Mouse (Mus musculus): ENCODE data around the gene Qdpr.
"Not testable (repeated sequence)": the region's sequence is repeated elsewhere in the genome, so short reads cannot be mapped to it uniquely, and the experiment has no call there.

The Qdpr gene

DNA sequence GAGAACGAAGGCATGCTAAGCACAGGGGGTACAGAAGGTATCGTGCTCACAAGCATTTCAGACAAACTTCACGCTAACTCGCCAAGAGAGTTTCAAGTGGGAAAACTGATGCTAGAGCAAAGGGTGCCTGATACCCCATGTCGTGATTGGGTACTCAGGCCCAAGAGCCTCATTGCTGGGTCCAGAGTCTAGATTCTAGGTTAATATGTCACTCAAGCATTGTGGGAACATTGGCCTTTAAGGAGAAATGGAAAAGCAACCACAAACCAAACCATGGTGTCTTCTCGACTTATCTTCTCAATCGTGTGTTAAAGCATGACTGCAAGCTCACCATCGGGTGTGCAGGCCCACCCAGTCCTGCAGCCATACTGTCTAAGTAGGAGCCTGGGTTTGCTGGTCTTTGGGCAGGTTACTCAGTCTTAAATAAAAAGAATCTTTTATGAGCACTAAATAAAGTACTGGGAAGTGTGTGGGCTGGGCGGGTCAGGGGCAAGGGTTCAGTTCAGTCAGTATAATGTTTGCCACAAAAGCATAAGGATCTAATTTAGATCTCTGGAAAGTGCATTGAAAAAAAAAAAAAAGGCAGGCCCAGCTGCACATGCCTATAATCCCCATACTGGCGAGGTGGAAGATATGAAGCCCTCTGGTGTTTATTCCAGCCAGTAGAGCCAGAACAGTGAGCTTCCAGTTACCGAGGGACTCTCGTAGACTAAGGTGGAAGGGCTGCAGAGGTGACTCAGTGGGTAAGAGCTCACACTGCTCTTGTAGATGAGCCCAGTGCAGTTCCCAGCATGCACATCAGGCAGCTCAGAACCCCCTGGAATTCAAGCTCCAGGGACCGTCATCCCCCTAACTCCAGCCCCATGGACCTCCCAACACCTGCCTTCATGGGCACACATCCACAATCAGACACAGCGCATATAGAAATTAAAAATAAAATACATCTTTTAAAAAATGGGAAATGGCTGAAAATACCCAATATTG is 13.8 kb downstream of the Qdpr start:
- peaks cover 6% of the 10 kb centered on the region; the same call in 1 of the 2 replicates for H3K36me3 ChIP-seq (ENCODE audit: control insufficient read depth, insufficient read depth, low read length, poor library complexity, severe bottlenecking)
- no peaks in the 10 kb centered on the region for H3K27me3 ChIP-seq (ENCODE audit: control insufficient read depth, insufficient read depth, low read length, poor library complexity, severe bottlenecking)
- no peak for DNase-seq (ENCODE audit: low read depth, low spot score)

DNA sequence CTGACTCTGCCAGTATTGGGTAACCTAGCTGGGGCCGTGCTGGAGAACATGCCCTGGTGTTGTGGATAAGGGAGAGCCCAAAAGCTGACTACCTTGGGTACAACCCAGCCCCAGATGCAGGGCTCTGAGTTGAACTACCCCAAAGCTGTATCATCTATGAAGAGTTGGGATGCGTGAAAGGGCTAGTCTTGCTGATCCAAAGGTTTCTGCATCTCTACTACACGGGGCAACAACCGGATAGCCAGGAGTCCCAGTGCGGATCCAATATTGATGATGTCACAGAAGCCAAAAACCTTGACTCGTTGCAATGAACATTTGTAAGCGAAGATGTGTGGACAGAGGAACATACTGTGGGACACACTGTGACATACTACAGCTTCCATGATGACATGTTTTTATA is 22.1 kb downstream of the Qdpr start:
- Histone ChIP-seq H3K27me3 (ENCODE audit: control insufficient read depth, insufficient read depth, low read length, poor library complexity, severe bottlenecking) (no peaks in the 10 kb centered on the region), H3K36me3 (ENCODE audit: control insufficient read depth, insufficient read depth, low read length, poor library complexity, severe bottlenecking) (no peaks in the 10 kb centered on the region)
- no peak for DNase-seq (ENCODE audit: low read depth, low spot score)

DNA sequence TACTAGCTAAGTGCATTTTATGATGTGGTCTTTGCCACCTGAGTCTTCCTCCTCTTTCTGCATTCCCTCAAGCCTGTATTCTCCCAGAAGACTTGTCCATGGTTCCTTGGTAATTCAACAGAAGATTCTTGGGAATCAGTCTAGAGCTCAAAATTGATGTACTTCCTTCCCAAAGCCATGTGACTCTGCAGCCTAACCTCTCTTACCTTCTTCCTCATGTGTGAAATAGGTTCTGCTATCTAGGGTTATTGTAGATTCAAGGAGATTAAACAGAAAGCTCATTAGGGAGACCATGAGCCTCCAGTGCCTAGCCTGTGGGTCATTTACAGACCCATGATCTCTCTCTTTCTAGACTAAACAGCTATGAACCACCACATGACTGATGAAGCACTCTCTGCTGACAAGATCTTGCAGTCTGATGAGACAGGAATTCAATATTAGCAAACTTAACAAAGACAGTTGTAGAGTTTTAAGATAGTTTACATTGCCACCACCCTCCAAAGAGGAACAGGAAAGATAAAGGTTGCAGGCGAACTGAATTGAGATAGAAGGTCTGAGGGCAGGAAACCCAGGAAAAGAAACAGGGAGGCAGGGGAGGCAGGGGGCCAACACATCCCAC is 23.5 kb downstream of the Qdpr start:
- Histone ChIP-seq H3K27me3 (ENCODE audit: control insufficient read depth, insufficient read depth, low read length, poor library complexity, severe bottlenecking) (no peaks in the 10 kb centered on the region), H3K36me3 (ENCODE audit: control insufficient read depth, insufficient read depth, low read length, poor library complexity, severe bottlenecking) (no peaks in the 10 kb centered on the region)
- DNase-seq (ENCODE audit: low read depth, low spot score) = no peak

DNA sequence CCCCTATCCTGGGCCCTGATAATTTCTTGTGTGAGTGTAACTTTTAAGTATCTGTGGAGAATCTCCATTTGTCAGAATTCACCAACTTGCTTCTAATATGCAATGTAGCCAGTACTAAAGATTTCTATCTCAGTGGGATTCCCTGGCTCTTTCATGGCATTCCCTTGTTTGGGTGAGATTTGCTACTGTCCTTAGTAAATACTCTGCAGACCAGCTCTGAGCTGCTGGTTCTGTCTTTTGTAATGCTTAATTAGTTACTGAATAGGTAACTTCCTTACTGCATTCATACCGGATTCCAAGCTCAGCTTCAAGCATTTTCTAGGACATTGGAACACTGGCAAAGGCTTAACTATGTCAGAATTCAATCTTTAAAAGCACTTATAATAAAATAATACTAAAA is 24.3 kb downstream of the Qdpr start:
- DNase-seq (ENCODE audit: low read depth, low spot score); H3K27me3 ChIP-seq (ENCODE audit: control insufficient read depth, insufficient read depth, low read length, poor library complexity, severe bottlenecking); H3K36me3 ChIP-seq (ENCODE audit: control insufficient read depth, insufficient read depth, low read length, poor library complexity, severe bottlenecking): not testable (repeated sequence)

DNA sequence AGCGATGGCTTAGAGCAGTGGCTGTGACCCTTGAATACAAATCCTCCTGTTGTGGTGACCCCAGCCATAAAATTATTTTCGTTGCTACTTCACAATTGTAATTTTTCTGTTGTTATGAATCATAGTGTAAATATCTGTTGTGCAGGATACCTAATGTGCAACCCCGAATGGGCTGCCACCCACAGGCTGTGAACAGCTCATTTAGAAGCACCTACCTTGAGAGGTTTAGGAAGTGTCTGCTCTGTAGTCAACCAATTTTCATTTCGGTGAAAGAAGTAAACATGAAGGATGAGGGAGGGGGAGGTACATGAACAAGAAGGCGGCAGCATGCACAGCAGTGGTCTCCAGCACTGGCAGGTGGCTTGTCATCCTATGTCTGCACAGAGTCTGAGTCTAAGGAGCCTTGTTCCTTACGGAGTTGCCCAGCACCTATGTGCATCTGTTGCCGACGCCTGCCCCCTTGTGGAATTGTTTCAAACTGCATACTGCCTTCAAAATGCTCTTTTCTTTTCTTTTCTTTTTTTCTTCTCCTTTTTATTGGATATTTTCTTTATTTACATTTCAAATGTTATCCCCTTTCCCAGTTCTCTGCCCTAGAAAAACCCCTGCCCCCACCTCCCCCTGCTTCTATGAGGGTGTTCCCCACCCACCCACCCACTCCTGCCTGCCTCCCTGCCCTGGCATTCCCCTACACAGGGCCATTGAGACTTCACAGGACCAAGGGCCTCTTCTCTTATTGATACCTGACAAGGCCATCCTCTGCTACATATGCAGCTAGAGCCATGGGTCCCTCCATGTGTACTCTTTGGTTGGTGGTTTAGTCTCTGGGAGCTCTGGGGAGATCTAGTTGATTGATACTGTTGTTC is 25.8 kb downstream of the Qdpr start:
- peak; percentile 58 for DNase-seq (ENCODE audit: low read depth, low spot score)
- no peaks in the 10 kb centered on the region for H3K27me3 ChIP-seq (ENCODE audit: control insufficient read depth, insufficient read depth, low read length, poor library complexity, severe bottlenecking)
- H3K36me3 ChIP-seq (ENCODE audit: control insufficient read depth, insufficient read depth, low read length, poor library complexity, severe bottlenecking) = no peaks in the 10 kb centered on the region

DNA sequence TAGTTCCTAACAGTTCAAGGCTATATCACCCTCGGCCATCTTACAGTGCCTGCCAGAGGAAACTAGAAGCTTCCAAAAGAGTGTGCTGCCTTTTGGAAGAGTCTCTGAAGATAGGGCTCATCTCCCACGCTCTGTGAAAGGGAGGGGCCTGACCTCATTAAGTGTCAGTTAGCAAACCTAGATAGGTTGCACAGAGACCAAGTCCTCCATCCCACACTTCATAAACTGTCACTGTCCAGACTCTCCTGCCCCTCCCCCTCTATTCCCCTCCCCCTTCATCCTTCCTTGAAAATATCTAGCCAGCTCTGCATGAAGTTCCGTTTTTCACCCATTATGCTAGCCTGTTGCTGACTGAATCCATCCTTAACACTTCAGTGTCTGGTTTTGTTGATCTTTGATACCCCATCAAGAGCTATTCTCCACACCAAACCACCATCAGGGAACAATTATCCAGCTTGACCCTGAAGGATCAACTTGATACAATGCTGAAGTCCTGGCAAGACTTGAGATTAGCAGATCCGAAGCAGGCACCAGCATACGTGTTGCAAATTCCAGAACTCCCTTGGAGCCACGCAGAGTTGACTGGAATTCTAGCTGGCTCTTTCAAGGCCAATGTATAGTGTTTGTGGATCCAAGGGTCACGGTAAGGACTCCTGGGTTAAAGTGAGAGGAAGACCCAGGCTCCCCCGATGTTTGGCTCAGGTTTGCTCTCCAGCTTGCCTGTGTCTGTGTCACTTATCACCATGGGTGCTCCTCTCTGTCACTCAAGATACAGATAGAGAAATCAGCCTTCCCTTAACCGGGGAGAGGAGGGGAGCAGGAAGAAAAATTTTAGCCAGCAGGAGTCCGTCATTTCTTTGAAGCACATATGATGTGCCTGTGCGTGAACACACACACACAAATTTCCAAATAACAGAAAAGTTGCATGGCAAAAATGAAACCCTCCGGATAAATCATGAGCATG is 27.9 kb downstream of the Qdpr start:
- no peaks in the 10 kb centered on the region for H3K36me3 ChIP-seq (ENCODE audit: control insufficient read depth, insufficient read depth, low read length, poor library complexity, severe bottlenecking)
- no peak for DNase-seq (ENCODE audit: low read depth, low spot score)
- H3K27me3 ChIP-seq (ENCODE audit: control insufficient read depth, insufficient read depth, low read length, poor library complexity, severe bottlenecking) = no peaks in the 10 kb centered on the region

DNA sequence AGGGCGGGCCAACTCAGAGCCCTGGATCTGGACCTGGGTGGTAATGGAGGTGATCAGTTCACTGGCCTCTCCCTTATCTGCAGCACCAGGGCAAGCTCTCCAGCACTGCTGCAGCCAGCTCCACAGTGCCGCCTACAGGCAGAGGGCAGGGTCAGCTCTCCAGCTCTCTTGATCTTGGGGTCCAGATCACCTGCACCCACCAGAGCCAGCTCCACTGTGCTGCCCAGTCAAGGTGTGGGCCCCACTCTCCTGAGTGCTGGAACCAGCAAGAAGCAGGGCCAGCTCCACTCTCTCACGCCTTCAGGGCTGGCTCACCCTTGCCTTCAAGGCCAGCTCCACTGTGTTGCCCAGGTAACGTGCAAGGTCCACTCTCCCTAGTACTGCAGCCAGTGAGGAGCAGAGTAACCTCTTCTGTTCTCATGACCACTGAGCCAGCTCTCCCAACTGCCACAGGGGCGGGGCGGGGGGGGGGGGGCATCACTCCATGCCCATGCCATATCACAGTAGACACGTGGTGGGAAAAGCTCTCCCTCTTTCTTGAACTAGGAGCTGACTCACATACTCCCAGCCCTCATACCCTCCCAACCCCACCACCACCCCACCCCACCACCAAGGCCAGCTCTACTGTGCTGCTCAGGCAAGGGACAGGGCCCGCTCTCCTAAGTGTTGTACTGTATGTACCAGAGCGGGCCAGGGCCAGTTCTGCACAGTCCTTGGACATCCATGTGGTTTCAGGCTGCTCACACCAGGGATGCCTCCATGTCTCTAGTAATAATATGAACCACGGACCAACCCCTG is 30.0 kb downstream of the Qdpr start:
- peak; percentile 6 for DNase-seq (ENCODE audit: low read depth, low spot score)
- Histone ChIP-seq H3K27me3 (ENCODE audit: control insufficient read depth, insufficient read depth, low read length, poor library complexity, severe bottlenecking) (no peaks in the 10 kb centered on the region), H3K36me3 (ENCODE audit: control insufficient read depth, insufficient read depth, low read length, poor library complexity, severe bottlenecking) (no peaks in the 10 kb centered on the region)

DNA sequence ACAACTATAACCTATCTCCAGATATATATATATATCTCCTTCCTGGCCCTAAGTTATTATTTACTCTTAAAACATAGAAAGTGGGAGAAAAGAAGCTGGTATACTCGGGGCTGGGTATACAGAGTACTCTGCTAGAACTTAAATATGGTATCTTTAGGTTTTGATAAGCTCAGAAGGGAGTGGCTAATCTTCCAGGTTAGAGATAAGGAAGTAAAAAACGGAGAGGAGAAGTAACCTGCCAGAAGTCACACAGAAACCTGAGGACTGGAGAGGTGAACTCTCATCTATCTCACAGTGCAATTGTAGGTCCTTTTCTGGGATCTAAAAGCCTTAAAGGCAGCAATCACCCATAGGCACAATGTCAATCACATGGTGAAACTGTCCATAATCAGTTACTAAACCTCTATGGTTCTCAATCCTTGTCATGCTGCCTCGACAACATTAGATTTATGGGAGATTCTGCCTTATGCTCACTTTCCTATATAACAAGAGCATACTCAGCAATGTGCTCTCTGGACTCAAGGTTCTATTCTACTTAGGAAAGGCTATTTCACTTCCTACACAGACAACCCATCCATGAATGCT is 32.1 kb downstream of the Qdpr start:
- DNase-seq (ENCODE audit: low read depth, low spot score) = no peak
- Histone ChIP-seq H3K36me3 (ENCODE audit: control insufficient read depth, insufficient read depth, low read length, poor library complexity, severe bottlenecking) (no peaks in the 10 kb centered on the region), H3K27me3 (ENCODE audit: control insufficient read depth, insufficient read depth, low read length, poor library complexity, severe bottlenecking) (no peaks in the 10 kb centered on the region)

DNA sequence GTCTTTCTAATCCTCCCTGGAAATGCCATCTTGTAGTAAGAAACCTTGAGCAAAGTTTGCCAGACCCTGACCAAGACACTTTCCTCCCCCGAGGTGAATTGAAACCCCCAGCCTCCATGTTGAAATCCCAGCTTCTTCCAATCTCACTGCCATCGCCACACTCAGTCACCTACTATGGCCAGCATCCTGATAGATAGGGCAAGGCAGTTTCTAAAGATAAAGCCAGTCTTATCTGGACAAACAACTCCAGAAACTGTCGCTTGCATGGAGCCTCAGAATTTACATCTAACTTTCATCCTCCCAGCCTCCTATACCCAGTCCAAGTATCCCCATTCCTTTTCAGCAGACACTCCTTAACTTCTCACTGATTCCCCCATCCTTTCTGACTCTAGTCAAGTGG is 33.6 kb downstream of the Qdpr start:
- Histone ChIP-seq H3K36me3 (ENCODE audit: control insufficient read depth, insufficient read depth, low read length, poor library complexity, severe bottlenecking) (no peaks in the 10 kb centered on the region), H3K27me3 (ENCODE audit: control insufficient read depth, insufficient read depth, low read length, poor library complexity, severe bottlenecking) (no peaks in the 10 kb centered on the region)
- DNase-seq (ENCODE audit: low read depth, low spot score) = no peak

DNA sequence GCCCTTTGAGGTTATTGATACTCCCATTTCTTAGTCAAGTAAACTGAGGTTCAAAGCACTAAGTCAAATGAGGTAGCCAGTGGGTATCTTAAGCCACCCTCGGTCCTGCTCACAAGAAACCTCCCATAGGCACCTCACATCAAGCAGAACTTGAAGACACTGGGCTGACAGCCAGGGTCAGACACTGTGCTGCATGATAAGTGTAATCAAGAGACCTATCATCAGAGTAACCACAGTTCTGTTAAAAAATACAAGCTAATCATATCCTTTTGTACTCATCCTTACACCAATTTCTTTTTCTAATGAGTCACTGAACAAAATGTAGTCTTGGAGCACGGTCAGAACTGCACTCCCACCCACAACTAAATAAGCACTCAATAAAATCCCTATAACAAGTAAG is 43.9 kb downstream of the Qdpr start:
- no peak for DNase-seq (ENCODE audit: low read depth, low spot score)
- no peaks in the 10 kb centered on the region for H3K27me3 ChIP-seq (ENCODE audit: control insufficient read depth, insufficient read depth, low read length, poor library complexity, severe bottlenecking)

DNA sequence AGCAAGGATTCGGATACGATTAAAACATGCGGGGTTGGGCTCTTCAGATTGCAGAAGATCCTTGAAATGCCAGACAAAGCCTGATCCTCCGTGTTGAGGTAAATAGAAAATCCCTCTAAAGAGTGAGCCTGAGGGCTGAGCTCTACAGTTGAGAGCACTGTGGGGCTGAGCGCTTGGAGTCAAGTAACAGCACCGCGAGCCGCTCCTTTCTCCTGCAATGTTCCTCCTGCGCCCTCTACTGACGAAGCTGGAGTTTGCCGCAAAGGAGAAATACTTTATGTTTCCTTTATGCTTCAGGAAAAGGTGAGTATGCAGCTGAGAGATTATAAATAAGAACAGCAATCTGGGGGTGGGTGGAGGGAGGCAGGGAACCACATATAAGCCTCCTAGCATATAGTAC is 47.4 kb downstream of the Qdpr start:
- no peaks in the 10 kb centered on the region for H3K36me3 ChIP-seq (ENCODE audit: control insufficient read depth, insufficient read depth, low read length, poor library complexity, severe bottlenecking)
- no peaks in the 10 kb centered on the region for H3K27me3 ChIP-seq (ENCODE audit: control insufficient read depth, insufficient read depth, low read length, poor library complexity, severe bottlenecking)
- peak; percentile 47 for DNase-seq (ENCODE audit: low read depth, low spot score)

More for the DNA sequence above, 43.9 kb downstream of the Qdpr start:
- H3K36me3 ChIP-seq (ENCODE audit: control insufficient read depth, insufficient read depth, low read length, poor library complexity, severe bottlenecking) = no peaks in the 10 kb centered on the region

DNA sequence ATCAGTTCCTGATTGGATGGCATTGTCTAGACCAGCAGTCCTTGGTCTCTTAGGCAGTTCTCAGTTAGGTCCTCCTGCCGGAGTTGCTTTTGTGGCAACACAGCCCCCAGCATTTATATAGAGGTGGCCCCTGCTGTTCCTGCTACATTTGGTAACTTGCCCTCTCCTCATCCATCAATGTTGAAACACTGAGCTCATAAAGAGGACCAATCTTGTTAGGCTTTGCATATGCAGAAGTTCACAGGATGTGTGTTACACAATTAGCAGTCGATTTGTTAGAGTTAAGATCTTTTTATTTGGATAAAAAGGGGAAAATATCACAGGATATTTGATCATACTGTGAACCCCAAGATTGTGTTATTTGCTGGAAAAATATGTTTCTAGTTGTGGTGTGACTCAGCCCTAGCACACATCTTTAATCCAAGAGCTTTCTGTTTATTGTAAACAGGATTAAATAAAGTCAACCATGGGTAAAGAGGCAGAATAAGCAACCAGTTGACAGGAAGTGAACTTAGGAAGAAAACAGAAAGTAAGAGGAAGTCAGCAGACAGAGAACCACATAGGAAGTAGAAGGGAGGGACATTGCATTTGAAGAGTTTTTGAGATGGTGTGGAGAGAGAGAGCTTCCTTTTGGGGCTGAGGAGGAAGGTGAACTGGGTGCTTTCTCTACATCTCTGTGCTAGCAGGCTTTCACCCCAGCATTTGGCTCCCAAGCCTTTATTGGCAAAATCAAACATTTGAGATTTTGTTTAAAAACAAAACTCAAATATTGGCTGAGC is 65.8 kb downstream of the Qdpr start:
- Histone ChIP-seq H3K36me3 (ENCODE audit: control insufficient read depth, insufficient read depth, low read length, poor library complexity, severe bottlenecking) (no peaks in the 10 kb centered on the region), H3K27me3 (ENCODE audit: control insufficient read depth, insufficient read depth, low read length, poor library complexity, severe bottlenecking) (no peaks in the 10 kb centered on the region)
- DNase-seq (ENCODE audit: low read depth, low spot score) = no peak
